Mouse (Mus musculus) megakaryocyte-erythroid progenitor cell, adult 5-6 weeks (primary cell): ENCODE results near the gene Gpm6a. TPM values are rescaled to one million over a fixed set of nuclear protein-coding genes. Genes with fewer than 3 reads are reported as not detected.
"Not testable (repeated sequence)": the region's sequence is repeated elsewhere in the genome, so short reads cannot be mapped to it uniquely, and the experiment has no call there.

Experiments
- ATAC-seq: replicated peaks from 2 replicates; pipeline ENCODE4 v1.8.0; 2016; ENCODE audit warnings: mild to moderate bottlenecking, inconsistent platforms; ENCODE audit not compliant: severe bottlenecking, poor library complexity, low FRiP score, low TSS enrichment
- total RNA-seq, 2 experiments: library from RNA; stranded (forward) in 1 of 2; stranded (reverse) in 1 of 2; fragments of 200-1000, 215-1000 nt in 1 of 2; fragments of >200 nt in 1 of 2; fragmentation: Nextera tagmentation in 1 of 2; gene quantifications; 2 replicates each; pipeline ENCODE4 v1.2.3; 2014 to 2017

The Gpm6a gene
- total RNA-seq, 2 experiments from 2014 or later = not detected

- ATAC-seq = no peak
Measured at GRCm38 (mm10) chr8:54995662-54996061, 41.0 kb downstream of the Gpm6a start.

DNA sequence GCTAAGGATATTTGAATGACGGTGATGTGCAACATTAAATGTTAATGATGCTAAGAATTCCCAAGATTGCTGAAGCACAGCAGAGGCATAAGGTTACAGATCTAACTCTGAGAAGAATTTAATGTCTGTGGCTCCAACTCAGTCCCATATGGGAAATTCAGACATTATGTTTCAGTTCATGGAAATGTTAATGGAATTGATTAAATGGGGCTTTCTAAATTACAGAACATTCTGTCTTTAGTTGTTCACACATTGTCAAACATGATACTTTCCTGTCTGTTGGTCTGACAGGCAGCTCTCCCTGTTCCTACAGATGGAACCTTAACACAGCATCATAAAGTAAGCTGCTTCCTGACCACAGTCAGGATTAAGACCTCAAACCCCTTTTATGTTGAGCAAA is 47.8 kb downstream of the Gpm6a start:
- no peak for ATAC-seq

GRCm38 (mm10) chr8:55002946-55003345 is 48.3 kb downstream of the Gpm6a start:
- no peak for ATAC-seq

- ATAC-seq = no peak
Measured at GRCm38 (mm10) chr8:55012228-55012627, 57.6 kb downstream of the Gpm6a start.

DNA sequence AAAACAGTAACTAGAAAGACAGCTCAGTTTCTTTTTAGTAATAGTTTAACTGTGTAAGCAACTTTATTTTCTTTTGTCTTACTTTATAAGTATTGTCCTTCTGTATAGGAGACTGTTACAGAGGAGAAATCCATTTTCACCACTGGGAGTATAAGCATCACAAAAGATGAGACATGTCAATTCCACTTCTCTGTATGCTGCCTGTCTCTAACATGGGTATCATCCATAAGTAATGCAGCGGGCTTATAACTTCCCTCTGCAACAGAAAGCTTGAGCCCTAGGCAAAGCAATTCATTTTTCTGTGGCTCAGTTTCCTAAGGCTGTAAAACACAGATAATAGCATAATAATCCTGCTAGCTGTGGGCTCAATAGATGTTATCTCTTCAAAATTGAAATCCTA is 62.4 kb downstream of the Gpm6a start:
- ATAC-seq = no peak

GRCm38 (mm10) chr8:55025851-55026660 is 71.4 kb downstream of the Gpm6a start:
- ATAC-seq = no peak

GRCm38 (mm10) chr8:55026661-55027000 is 72.0 kb downstream of the Gpm6a start:
- ATAC-seq = no peak

- ATAC-seq = no peak
Measured at GRCm38 (mm10) chr8:55028371-55028770, 73.7 kb downstream of the Gpm6a start.

DNA sequence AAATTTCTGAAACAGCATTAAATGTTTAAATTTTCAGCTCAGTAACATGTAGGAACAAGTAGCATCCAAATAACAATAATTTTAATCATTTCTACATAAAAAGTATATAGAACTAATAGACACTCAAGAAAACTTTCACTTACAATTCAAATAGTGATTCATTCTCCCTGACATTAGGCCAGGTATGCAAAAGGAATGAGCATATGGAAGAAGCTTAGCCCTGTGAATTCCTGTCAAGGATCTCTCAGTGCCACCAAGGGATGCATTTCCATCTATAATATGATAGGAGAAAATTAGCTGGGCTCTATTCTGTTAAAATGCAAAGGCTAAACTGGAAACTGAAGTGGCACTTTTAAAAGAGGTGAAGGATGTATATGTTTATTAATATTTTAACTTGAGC is 76.5 kb downstream of the Gpm6a start:
- ATAC-seq = no peak

DNA sequence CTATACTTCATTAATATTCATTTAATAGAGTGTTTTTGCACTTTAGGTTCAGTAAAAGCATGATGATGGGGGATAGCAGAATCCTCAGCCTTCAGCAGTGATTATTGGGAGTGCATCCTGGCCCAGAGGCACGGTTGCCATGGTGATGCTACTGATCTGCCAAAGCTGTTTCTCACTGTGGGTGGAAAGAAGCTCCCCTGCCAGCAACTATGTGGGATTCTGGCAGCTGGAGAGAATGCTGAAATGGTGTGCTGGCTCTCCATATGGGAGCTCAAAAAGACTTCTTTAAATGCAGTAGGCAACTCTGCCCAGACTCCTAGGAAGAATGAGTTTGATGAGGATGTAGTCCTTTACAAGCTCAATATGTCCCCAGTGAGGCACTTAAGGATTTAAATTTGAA is 79.7 kb downstream of the Gpm6a start:
- no peak for ATAC-seq

DNA sequence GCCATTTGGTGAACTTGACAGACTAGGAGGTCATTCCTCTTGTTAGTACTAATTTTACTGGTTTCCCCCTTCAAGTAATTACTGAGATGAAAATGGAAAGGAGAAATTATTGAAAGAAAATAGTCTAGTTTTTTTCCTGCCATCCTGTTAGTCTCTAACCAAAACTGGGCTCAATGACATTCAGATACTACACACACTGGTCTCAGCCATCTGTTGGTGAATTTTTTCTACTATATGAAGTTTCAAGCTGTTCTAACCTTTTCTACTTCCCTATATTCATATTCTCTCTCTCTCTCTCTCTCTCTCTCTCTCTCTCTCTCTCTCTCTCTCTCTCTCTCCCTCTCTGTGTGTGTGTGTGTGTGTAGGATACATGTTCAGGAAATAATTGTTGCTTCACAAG is 80.8 kb downstream of the Gpm6a start:
- no peak for ATAC-seq

- no peak for ATAC-seq
Measured at GRCm38 (mm10) chr8:55042955-55043354, 88.3 kb downstream of the Gpm6a start.

DNA sequence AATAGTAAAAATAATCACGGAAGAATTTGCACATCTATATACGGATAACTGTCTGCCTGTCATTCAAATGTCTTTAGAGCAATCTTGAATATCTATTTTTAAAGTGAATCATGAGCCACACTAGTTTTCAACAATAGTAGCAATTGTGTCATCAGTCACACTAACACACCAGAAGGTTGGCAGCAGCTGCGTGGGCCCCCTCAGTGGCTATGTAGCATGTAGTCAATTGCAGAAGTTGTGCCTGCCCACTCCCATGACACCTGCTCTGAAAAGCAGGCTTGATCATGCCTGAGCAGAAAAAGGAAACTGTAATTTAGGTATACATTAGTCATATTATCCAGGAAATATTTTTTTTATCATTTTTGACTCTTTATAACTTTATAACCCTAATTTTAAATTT is 93.8 kb downstream of the Gpm6a start:
- ATAC-seq = no peak

DNA sequence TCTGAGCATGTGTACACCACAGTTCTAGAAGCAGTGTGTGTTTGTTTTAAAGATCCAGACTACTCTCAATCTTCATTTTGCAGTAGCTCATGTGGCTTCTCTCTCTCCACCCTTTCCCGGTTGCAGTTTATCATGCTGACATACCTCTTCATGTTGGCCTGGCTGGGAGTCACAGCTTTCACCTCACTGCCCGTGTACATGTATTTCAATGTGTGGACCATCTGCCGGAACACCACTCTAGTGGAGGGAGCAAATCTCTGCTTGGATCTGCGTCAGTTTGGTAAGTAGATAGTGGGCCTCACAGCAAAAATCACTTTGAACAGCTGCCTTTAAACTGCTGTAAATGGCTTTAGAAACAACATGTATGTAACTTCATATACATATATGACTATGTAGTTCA is 95.3 kb downstream of the Gpm6a start:
- no peak for ATAC-seq

DNA sequence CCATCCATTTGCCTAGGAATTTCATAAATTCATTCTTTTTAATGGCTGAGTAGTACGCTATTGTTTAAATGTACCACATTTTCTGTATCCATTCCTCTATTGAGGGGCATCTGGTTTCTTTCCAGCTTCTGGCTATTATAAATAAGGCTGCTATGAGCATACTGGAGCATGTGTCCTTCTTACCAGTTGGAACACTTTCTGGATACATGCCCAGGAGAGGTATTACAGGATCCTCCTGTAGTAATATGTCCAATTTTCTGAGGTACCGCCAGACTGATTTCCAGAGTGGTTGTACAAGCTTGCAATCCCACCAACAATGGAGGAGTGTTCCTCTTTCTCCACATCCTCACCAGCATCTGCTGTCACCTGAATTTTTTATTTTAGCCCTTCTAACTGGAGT is 114.2 kb downstream of the Gpm6a start:
- ATAC-seq = not testable (repeated sequence)

- no peak for ATAC-seq
Measured at GRCm38 (mm10) chr8:55073481-55073880, 118.8 kb downstream of the Gpm6a start.

- no peak for ATAC-seq
Measured at GRCm38 (mm10) chr8:55102195-55102594, 147.6 kb downstream of the Gpm6a start.

DNA sequence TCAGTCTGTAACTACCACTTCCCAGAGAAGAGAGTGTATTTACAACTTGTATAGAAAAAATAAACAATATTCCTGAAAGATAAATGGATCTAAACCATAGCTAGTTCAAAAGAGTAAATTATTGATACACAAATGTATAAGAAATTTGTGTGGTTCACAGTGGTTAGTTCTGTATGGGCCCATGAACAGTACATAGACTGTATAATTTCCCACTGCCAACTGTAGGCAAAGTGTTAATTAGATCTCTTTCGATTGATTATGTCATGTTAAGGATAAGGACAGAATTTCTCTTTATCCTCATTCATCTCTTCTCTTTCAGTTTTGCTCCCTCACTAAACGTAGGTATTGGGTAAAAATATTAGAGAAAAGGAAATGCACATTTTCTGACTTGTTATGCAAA is 148.4 kb downstream of the Gpm6a start:
- ATAC-seq = no peak

DNA sequence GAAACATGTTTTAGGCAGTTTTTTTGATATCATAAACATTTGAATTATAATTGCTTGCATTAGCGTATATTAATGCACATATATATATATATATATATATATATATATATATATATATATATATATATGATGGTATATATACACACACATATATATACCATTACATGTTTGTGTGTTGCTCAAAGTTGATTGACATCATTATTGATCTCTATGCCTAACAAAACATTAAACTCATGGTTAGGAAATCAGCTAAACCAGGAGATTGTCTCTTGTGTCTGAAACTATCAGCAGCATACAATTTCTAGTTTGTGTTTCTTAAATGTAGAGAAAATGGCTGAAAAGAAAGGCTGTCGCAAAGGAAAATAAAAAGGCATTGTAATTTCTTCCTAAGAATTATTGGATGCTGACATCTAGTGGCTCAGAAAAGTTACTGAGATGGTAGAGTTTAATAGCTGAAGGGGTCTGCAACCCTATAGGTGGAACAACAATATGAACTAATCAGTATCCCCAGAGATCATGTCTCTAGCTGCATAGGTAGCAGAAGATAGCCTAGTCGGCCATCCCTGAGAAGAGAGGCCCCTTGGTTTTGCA is 149.3 kb downstream of the Gpm6a start:
- no peak for ATAC-seq
